Mouse (Mus musculus) forebrain, embryonic 11.5 days (tissue): Measurements from ENCODE around the gene Nmral1. TPM values are rescaled to one million over a fixed set of nuclear protein-coding genes. Genes with fewer than 3 reads are reported as not detected.

Source experiments
- ATAC-seq: fragments of 200-750 bp; cut with Nextera tagmentation; replicated peaks from 2 replicates; pipeline ENCODE4 v1.8.0; 2017; ENCODE audit warnings: moderate TSS enrichment; ENCODE audit not compliant: low FRiP score
- DNase-seq: peaks from one replicate; pipeline ENCODE4 v3.0.0-alpha.2; 2017; ENCODE audit warnings: low spot score
- H3K27ac ChIP-seq: fragments of 300-500 bp; sonication (generic); 2 replicates; pipeline ENCODE4 v1.5.1; 2014; ENCODE audit warnings: low read depth, low read length
- H3K27me3 ChIP-seq: fragments of 300-500 bp; sonication (generic); 2 replicates; pipeline ENCODE4 v1.6.1; 2014; ENCODE audit warnings: mild to moderate bottlenecking, low read length, mixed read lengths; ENCODE audit not compliant: control insufficient read depth, insufficient read depth
- H3K36me3 ChIP-seq: fragments of 300-500 bp; sonication (generic); 2 replicates; pipeline ENCODE4 v1.6.1; 2014; ENCODE audit warnings: mild to moderate bottlenecking, low read length, moderate library complexity, mixed read lengths; ENCODE audit not compliant: control insufficient read depth, insufficient read depth
- H3K4me1 ChIP-seq: fragments of 300-500 bp; sonication (generic); replicated peaks from 2 replicates; pipeline ENCODE4 v1.6.1; 2014; ENCODE audit warnings: low read length, mixed read lengths; ENCODE audit not compliant: control insufficient read depth, insufficient read depth
- H3K4me2 ChIP-seq: fragments of 300-500 bp; sonication (generic); 2 replicates; pipeline ENCODE4 v1.6.1; 2014; ENCODE audit warnings: low read depth, mild to moderate bottlenecking, low read length, moderate library complexity, mixed read lengths; ENCODE audit not compliant: severe bottlenecking
- H3K4me3 ChIP-seq: fragments of 300-500 bp; sonication (generic); 2 replicates; pipeline ENCODE4 v1.5.1; 2014; ENCODE audit warnings: low read depth, low read length
- H3K9ac ChIP-seq: fragments of 300-500 bp; sonication (generic); 2 replicates; pipeline ENCODE4 v1.6.1; 2014; ENCODE audit warnings: low read length
- H3K9me3 ChIP-seq: fragments of 300-500 bp; sonication (generic); 2 replicates; pipeline ENCODE4 v1.6.1; 2016; ENCODE audit warnings: low read length, mixed read lengths; ENCODE audit not compliant: control insufficient read depth
- WGBS: fragments of 180-500 bp; shearing (Covaris S2); extraction: QIAGEN DNeasy Blood & Tissue Kit; methylation state at CpG from one replicate; pipeline ENCODE4 v1.1.7; 2014; 5-methylcytosine and 5-hydroxymethylcytosine counted together
- polyA plus RNA-seq: library from polyadenylated mRNA; unstranded; fragments of >200 nt; fragmentation: Nextera tagmentation; extraction: Ambion mirVana; gene quantifications from 2 replicates; pipeline ENCODE4 v1.2.1, GENCODE M21; 2014

Gene Nmral1
- polyA plus RNA-seq, 1 experiment from 2014 or later: 212 TPM

- 78% methylated on average over 2 of the region's 2 CpGs for WGBS
- no peak for ATAC-seq
- H3K4me3 ChIP-seq: no peak overlapping the region
These were observed 57.6 kb downstream of the Nmral1 start for GRCm38 (mm10) chr16:4661605-4662004.

More at GRCm38 (mm10) chr16:4661605-4662004, 57.6 kb downstream of the Nmral1 start:
- Histone ChIP-seq H3K27me3 (no peaks in the 10 kb centered on the region), H3K36me3 (no peaks in the 10 kb centered on the region), H3K9me3 (no peaks in the 10 kb centered on the region), H3K27ac (no peak overlapping the region), H3K4me2 (no peak overlapping the region), H3K9ac (no peak overlapping the region), H3K4me1 (peaks cover 8% of the 10 kb centered on the region; the same call in 1 of the 2 replicates)
- no peak for DNase-seq

Other genes with a start within 250 kb of the Nmral1 start
- 23.3 and 23.7 TPM in 2 replicates for gene Srl, start 177.5 kb downstream of the Nmral1 start, polyA plus RNA-seq
- gene Tfap4, start 159.5 kb downstream of the Nmral1 start, polyA plus RNA-seq: 27.7 and 28.6 TPM in 2 replicates
- 31.3 and 34.5 TPM in 2 replicates for gene Glis2, start 124.6 kb downstream of the Nmral1 start, polyA plus RNA-seq
- gene Pam16, start 94.4 kb downstream of the Nmral1 start, polyA plus RNA-seq: 87.4 and 91.4 TPM in 2 replicates
- gene Vasn, start 79.4 kb downstream of the Nmral1 start, polyA plus RNA-seq: 7.6 and 7.7 TPM in 2 replicates
- 57.7 and 60.7 TPM in 2 replicates for gene Dnaja3, start 79.4 kb downstream of the Nmral1 start, polyA plus RNA-seq
- 20.5 and 23.3 TPM in 2 replicates for gene Coro7, start 39.6 kb downstream of the Nmral1 start, polyA plus RNA-seq
- gene Hmox2, start 7.0 kb upstream of the Nmral1 start, polyA plus RNA-seq: 74.3 and 80.3 TPM in 2 replicates
- gene Cdip1, start 70.9 kb upstream of the Nmral1 start, polyA plus RNA-seq: 107 and 109 TPM in 2 replicates
- 0.36 TPM in 1 of 2 replicates, not detected in the other for gene 4930562C15Rik, start 116.1 kb upstream of the Nmral1 start, polyA plus RNA-seq
- 23.9 TPM in 2 replicates for gene Ubald1, start 161.0 kb upstream of the Nmral1 start, polyA plus RNA-seq
- gene Mgrn1, start 166.9 kb upstream of the Nmral1 start, polyA plus RNA-seq: 69.9 and 77.2 TPM in 2 replicates
- 120 and 137 TPM in 2 replicates for gene Nudt16l1, start 219.4 kb upstream of the Nmral1 start, polyA plus RNA-seq
- gene Anks3, start 244.8 kb upstream of the Nmral1 start, polyA plus RNA-seq: 50.4 and 52.4 TPM in 2 replicates